Mouse (Mus musculus): ENCODE measurements around the gene Amh. TPM values are rescaled to one million over a fixed set of nuclear protein-coding genes. Genes with fewer than 3 reads are reported as not detected.
A peak's percentile ranks its signal among the peaks of the same experiment; 100 is the strongest.

The Amh gene
- polyA plus RNA-seq, 1 experiment from 2014 or later, result 0.07 TPM

GRCm38 (mm10) chr10:80843087-80843930 lies 38.3 kb downstream of the Amh start:
- Histone ChIP-seq H3K4me1 (ENCODE audit: insufficient read depth, low read depth, low read length) (no peaks in the 10 kb centered on the region), H3K27ac (ENCODE audit: low read length) (no peak overlapping the region), H3K27me3 (replicated peaks; ENCODE audit: insufficient read depth, low read length) (peaks cover 18% of the 10 kb centered on the region), H3K4me2 (replicated peaks; ENCODE audit: low read depth, low read length) (peak overlapping the region; percentile 44), H3K9ac (replicated peaks; ENCODE audit: low read depth) (no peak overlapping the region), H3K9me3 (ENCODE audit: low read length) (no peaks in the 10 kb centered on the region), H3K36me3 (ENCODE audit: insufficient read depth, low read length) (no peaks in the 10 kb centered on the region), H3K4me3 (ENCODE audit: low read depth, low read length) (peak overlapping the region; percentile 15; the same call in 1 of the 2 replicates)
- no peak for TF ChIP-seq EP300 (IDR thresholded peaks at IDR 0.05)
- TF ChIP-seq CTCF (IDR thresholded peaks at IDR 0.05), result no peak
- ATAC-seq, result no peak
- WGBS, result 16% methylated on average over 16 of the region's 32 CpGs
- DNase-seq (ENCODE audit: low spot score), result no peak

- no peak for DNase-seq (ENCODE audit: low spot score)
- H3K36me3 ChIP-seq (ENCODE audit: insufficient read depth, low read length), result no peaks in the 10 kb centered on the region
- no peaks in the 10 kb centered on the region for H3K4me1 ChIP-seq (ENCODE audit: insufficient read depth, low read depth, low read length)
- TF ChIP-seq EP300 (IDR thresholded peaks at IDR 0.05) (no peak), CTCF (IDR thresholded peaks at IDR 0.05) (no peak)
- no peak for ATAC-seq
- H3K27me3 ChIP-seq (replicated peaks; ENCODE audit: insufficient read depth, low read length), result peaks cover 18% of the 10 kb centered on the region
- no peaks in the 10 kb centered on the region for H3K9me3 ChIP-seq (ENCODE audit: low read length)
- no peak within 1 kb of the TSS for H3K27ac ChIP-seq (ENCODE audit: low read length)
- peak within 1 kb of the TSS; percentile 44 for H3K4me2 ChIP-seq (replicated peaks; ENCODE audit: low read depth, low read length)
- H3K9ac ChIP-seq (replicated peaks; ENCODE audit: low read depth), result no peak within 1 kb of the TSS
- whole genome bisulfite sequencing, result 10% methylated on average over 18 of the region's 51 CpGs
- peak within 1 kb of the TSS; percentile 15; the same call in 1 of the 2 replicates for H3K4me3 ChIP-seq (ENCODE audit: low read depth, low read length)
These were observed 39.0 kb downstream of the Amh start, which contains the start of gene Lingo3 for GRCm38 (mm10) chr10:80843931-80844547. Gene Lingo3, minus strand, starts transcription at chr10:80844039.

DNA sequence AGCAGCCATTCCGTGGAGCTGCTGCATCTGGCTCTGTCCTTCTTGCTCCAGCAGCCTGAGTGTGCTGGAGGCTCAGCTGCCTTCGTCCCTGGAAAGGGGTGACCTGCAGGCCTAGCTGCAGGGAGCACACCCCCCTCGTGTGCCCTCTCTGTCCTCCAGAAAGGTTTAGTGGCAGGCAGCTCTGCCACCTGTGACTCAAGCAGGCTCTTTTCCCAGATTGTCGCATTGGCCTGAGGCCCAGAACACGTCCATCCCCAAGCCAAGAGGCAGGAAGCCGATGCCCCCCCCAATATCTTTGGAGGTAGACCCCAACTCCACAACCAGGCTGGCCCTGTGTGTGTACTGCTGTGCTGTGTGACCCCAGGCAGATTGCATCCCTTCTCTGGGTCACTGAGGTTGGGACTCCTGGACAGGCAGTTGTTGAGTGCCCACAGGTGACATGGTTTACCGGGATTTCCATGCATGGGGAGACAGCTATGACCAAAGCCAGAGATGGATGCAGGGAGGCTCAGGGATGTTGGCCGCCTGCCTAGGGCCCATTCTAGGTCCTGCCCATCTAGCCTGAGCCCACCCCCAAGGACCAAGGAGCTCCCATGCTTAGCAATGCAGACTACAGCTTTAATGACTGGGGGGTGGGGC lies 40.1 kb downstream of the Amh start:
- Histone ChIP-seq H3K36me3 (ENCODE audit: insufficient read depth, low read length) (no peaks in the 10 kb centered on the region), H3K4me2 (replicated peaks; ENCODE audit: low read depth, low read length) (no peak overlapping the region), H3K9me3 (ENCODE audit: low read length) (no peaks in the 10 kb centered on the region), H3K4me3 (ENCODE audit: low read depth, low read length) (no peak overlapping the region), H3K27ac (ENCODE audit: low read length) (no peak overlapping the region), H3K4me1 (ENCODE audit: insufficient read depth, low read depth, low read length) (no peaks in the 10 kb centered on the region), H3K9ac (replicated peaks; ENCODE audit: low read depth) (no peak overlapping the region), H3K27me3 (replicated peaks; ENCODE audit: insufficient read depth, low read length) (peaks cover 18% of the 10 kb centered on the region)
- DNase-seq (ENCODE audit: low spot score) (no peak), ATAC-seq (no peak)
- TF ChIP-seq CTCF (IDR thresholded peaks at IDR 0.05) (no peak), EP300 (IDR thresholded peaks at IDR 0.05) (no peak)
- 49% methylated on average over 8 of the region's 8 CpGs for WGBS

GRCm38 (mm10) chr10:80845732-80846131 lies 40.7 kb downstream of the Amh start:
- H3K4me1 ChIP-seq (ENCODE audit: insufficient read depth, low read depth, low read length), result no peaks in the 10 kb centered on the region
- DNase-seq (ENCODE audit: low spot score), result no peak
- 62% methylated on average over 12 of the region's 12 CpGs for WGBS
- no peaks in the 10 kb centered on the region for H3K9me3 ChIP-seq (ENCODE audit: low read length)
- H3K36me3 ChIP-seq (ENCODE audit: insufficient read depth, low read length), result no peaks in the 10 kb centered on the region
- H3K27me3 ChIP-seq (replicated peaks; ENCODE audit: insufficient read depth, low read length), result peaks cover 18% of the 10 kb centered on the region
- ATAC-seq, result no peak
- no peak overlapping the region for H3K9ac ChIP-seq (replicated peaks; ENCODE audit: low read depth)
- no peak overlapping the region for H3K27ac ChIP-seq (ENCODE audit: low read length)
- no peak overlapping the region for H3K4me2 ChIP-seq (replicated peaks; ENCODE audit: low read depth, low read length)
- H3K4me3 ChIP-seq (ENCODE audit: low read depth, low read length), result no peak overlapping the region
- TF ChIP-seq CTCF (IDR thresholded peaks at IDR 0.05), result no peak
- no peak for TF ChIP-seq EP300 (IDR thresholded peaks at IDR 0.05)

GRCm38 (mm10) chr10:80848571-80848970 lies 43.5 kb downstream of the Amh start:
- H3K4me3 ChIP-seq (ENCODE audit: low read depth, low read length), result no peak overlapping the region
- H3K9ac ChIP-seq (replicated peaks; ENCODE audit: low read depth), result no peak overlapping the region
- H3K4me1 ChIP-seq (ENCODE audit: insufficient read depth, low read depth, low read length), result no peaks in the 10 kb centered on the region
- H3K27me3 ChIP-seq (replicated peaks; ENCODE audit: insufficient read depth, low read length), result peaks cover 9% of the 10 kb centered on the region
- DNase-seq (ENCODE audit: low spot score), result peak; percentile 75
- no peaks in the 10 kb centered on the region for H3K36me3 ChIP-seq (ENCODE audit: insufficient read depth, low read length)
- ATAC-seq, result peak; percentile 88
- H3K4me2 ChIP-seq (replicated peaks; ENCODE audit: low read depth, low read length), result no peak overlapping the region
- TF ChIP-seq CTCF (IDR thresholded peaks at IDR 0.05), result no peak
- WGBS, result 13% methylated on average over 10 of the region's 10 CpGs
- no peaks in the 10 kb centered on the region for H3K9me3 ChIP-seq (ENCODE audit: low read length)
- no peak overlapping the region for H3K27ac ChIP-seq (ENCODE audit: low read length)

Data from lung, postnatal 0 days (tissue).